Mouse (Mus musculus) stomach, postnatal 0 days (tissue): ENCODE data around the gene Mgst3. TPM values are rescaled to one million over a fixed set of nuclear protein-coding genes. Genes with fewer than 3 reads are reported as not detected.
A peak's percentile ranks its signal among the peaks of the same experiment; 100 is the strongest.

ENCODE experiments used
- ATAC-seq: fragments of 200-750 bp; cut with Nextera tagmentation; 2 replicates; pipeline ENCODE4 v1.8.0; 2017; ENCODE audit not compliant: low FRiP score, low TSS enrichment
- DNase-seq: peaks from one replicate; pipeline ENCODE4 v3.0.0-alpha.2; 2016; ENCODE audit warnings: low spot score
- H3K27ac ChIP-seq: fragments of 300-500 bp; sonication (generic); replicated peaks from 2 replicates; pipeline ENCODE4 v1.5.1; 2014; ENCODE audit warnings: mild to moderate bottlenecking, control low read depth
- H3K27me3 ChIP-seq: fragments of 300-500 bp; sonication (generic); 2 replicates; pipeline ENCODE4 v1.6.1; 2014; ENCODE audit warnings: low read length; ENCODE audit not compliant: control insufficient read depth, insufficient read depth
- H3K36me3 ChIP-seq: fragments of 300-500 bp; sonication (generic); 2 replicates; pipeline ENCODE4 v1.6.1; 2014; ENCODE audit warnings: low read length, mixed read lengths; ENCODE audit not compliant: control insufficient read depth, insufficient read depth
- H3K4me1 ChIP-seq: fragments of 300-500 bp; sonication (generic); replicated peaks from 2 replicates; pipeline ENCODE4 v1.6.1; 2014; ENCODE audit warnings: antibody characterized with exemption; ENCODE audit not compliant: control insufficient read depth, insufficient read depth
- H3K4me2 ChIP-seq: fragments of 300-500 bp; sonication (generic); replicated peaks from 2 replicates; pipeline ENCODE4 v1.6.1; 2014; ENCODE audit warnings: low read depth, mild to moderate bottlenecking, control low read depth, moderate library complexity
- H3K4me3 ChIP-seq: fragments of 300-500 bp; sonication (generic); 2 replicates; pipeline ENCODE4 v1.5.1; 2014; ENCODE audit warnings: low read depth, low read length, control low read depth
- H3K9ac ChIP-seq: fragments of 300-500 bp; sonication (generic); 2 replicates; pipeline ENCODE4 v1.6.1; 2014; ENCODE audit warnings: mild to moderate bottlenecking, low read length, control low read depth, mixed read lengths
- H3K9me3 ChIP-seq: fragments of 300-500 bp; sonication (generic); 2 replicates; pipeline ENCODE4 v1.6.1; 2016; ENCODE audit warnings: low read length; ENCODE audit not compliant: control insufficient read depth
- CTCF ChIP-seq: IDR thresholded peaks from 2 replicates; pipeline ENCODE4 v1.5.1; 2016; ENCODE audit warnings: antibody characterized with exemption, low read depth, mild to moderate bottlenecking, moderate library complexity
- EP300 ChIP-seq: optimal IDR thresholded peaks from 2 replicates; pipeline ENCODE3; 2016; ENCODE audit warnings: antibody characterized with exemption
- WGBS: fragments of 180-500 bp; shearing (Covaris S2); extraction: QIAGEN DNeasy Blood & Tissue Kit; methylation state at CpG from one replicate; pipeline ENCODE4 v1.1.7; 2014; 5-methylcytosine and 5-hydroxymethylcytosine counted together
- polyA plus RNA-seq: library from polyadenylated mRNA; unstranded; fragments of >200 nt; fragmentation: Nextera tagmentation; extraction: Ambion mirVana; gene quantifications from 2 replicates; pipeline ENCODE4 v1.2.1, GENCODE M21; 2015

Mgst3 gene
- 991 and 1,037 TPM in 2 replicates for polyA plus RNA-seq

DNA sequence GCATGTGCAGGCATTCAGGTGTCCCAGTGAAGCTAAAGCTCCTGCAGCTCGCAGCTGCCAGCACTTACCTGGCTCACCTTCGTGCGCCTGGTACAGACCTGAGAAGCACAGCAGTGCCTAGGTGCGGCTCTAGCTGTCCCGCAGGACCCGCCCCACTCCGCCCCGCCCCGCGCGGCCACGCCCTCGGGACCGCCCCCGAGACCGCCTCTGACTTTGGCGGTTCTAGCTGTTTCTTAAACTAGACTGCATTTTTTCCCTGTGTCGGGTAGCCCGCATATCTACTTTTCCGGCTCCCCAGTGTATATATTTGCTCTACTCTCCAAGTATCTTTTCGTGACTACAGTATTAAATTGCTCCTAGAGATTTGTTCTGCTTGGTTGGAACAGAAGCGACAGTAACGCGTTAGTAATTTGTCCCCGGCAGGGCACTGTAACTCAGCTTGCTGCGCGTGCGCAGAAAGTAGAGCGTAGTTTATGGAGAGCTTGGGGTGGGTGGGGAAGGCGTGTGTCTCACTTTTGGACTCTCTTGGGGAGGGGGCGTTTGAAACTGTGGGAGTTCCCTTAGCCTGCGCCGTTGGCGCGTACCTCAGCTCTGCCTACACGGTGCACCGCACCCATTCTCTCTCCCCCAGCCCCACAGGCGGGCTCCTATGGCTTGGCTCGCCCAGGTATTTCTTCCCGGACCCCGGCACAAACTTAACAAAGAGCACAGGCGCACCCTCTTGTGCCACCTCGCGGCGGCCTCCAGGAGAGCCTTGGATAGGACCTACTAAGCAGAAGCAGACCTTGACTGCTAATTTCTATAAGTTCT lies at the start of gene Mgst3:
Gene Mgst3 (minus strand): TSS at position 159 of the 810 bp plus-strand sequence.
- peak within 1 kb of the TSS; percentile 75 for H3K4me2 ChIP-seq
- no peaks in the 10 kb centered on the region for H3K36me3 ChIP-seq
- DNase-seq = peak; percentile 98
- under 1% methylated on average over 45 of the region's 45 CpGs for WGBS
- peak; percentile 92 for ATAC-seq
- no peaks in the 10 kb centered on the region for H3K27me3 ChIP-seq
- H3K9ac ChIP-seq = peak within 1 kb of the TSS; percentile 77
- peak within 1 kb of the TSS; percentile 91 for H3K27ac ChIP-seq
- 0 out of 2 replicates have a peak, but pooled peaks cover 2% of the 10 kb centered on the region for H3K4me1 ChIP-seq
- peak; percentile 83 for TF ChIP-seq CTCF
- TF ChIP-seq EP300 = no peak
- no peaks in the 10 kb centered on the region for H3K9me3 ChIP-seq
- peak within 1 kb of the TSS; percentile 63 for H3K4me3 ChIP-seq

DNA sequence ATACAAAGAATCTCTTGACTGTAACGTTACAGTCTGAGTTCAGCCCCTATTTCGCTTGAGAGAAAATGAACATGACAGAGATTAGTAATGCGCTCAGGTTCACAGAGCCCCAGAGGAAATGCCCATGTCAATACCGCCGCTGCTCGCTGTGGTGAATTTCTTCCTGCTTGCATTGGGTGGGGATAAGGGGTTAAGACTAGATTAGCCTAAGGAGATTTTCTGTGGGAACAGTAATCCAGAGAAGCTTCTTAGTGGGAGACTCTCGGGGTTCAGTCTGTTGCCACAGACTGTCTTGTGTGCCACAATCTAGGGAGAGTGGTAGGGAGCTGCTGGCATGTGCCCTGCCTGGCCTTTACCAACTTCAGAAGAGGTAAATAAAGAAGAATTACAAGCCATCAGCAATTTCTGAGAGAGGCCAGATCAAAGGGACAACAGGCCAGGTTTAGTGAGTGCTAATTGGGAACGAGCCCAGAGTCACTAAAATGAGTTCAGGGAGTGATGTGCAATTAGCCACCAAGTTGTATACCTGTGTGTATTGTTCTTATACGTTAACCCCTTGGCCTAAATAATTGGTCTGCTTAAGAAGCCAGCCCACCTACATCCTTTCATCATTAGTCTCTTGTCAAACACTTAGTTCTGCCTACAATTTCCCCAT lies 44.7 kb upstream of the Mgst3 start:
- H3K27ac ChIP-seq = no peak overlapping the region
- H3K9ac ChIP-seq = no peak overlapping the region
- no peak overlapping the region for H3K4me3 ChIP-seq
- H3K9me3 ChIP-seq = no peaks in the 10 kb centered on the region
- ATAC-seq (no peak), DNase-seq (no peak)
- TF ChIP-seq CTCF (no peak), EP300 (no peak)
- no peaks in the 10 kb centered on the region for H3K27me3 ChIP-seq
- no peaks in the 10 kb centered on the region for H3K4me1 ChIP-seq
- H3K36me3 ChIP-seq = no peaks in the 10 kb centered on the region
- 64% methylated on average over 9 of the region's 9 CpGs for WGBS
- no peak overlapping the region for H3K4me2 ChIP-seq

DNA sequence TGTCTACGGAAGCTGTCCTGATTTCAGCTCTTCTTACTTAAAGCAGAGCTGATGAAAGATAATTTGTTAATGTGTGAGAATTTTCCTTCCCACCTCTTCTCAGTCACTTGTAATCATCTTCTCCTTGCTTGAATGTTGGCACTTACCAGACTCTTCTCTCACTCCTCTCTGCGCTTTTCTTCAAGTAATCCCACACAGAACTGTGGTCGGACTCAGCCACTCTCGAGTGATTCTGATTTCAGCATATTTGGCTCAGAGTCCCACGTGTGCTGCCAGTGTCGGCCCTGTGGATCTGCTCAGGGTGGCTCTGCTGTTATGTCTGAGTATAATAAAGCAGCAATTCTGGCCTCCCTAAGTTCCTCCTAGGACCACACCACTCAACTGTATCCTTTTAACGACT lies 43.5 kb upstream of the Mgst3 start:
- H3K4me3 ChIP-seq = no peak overlapping the region

DNA sequence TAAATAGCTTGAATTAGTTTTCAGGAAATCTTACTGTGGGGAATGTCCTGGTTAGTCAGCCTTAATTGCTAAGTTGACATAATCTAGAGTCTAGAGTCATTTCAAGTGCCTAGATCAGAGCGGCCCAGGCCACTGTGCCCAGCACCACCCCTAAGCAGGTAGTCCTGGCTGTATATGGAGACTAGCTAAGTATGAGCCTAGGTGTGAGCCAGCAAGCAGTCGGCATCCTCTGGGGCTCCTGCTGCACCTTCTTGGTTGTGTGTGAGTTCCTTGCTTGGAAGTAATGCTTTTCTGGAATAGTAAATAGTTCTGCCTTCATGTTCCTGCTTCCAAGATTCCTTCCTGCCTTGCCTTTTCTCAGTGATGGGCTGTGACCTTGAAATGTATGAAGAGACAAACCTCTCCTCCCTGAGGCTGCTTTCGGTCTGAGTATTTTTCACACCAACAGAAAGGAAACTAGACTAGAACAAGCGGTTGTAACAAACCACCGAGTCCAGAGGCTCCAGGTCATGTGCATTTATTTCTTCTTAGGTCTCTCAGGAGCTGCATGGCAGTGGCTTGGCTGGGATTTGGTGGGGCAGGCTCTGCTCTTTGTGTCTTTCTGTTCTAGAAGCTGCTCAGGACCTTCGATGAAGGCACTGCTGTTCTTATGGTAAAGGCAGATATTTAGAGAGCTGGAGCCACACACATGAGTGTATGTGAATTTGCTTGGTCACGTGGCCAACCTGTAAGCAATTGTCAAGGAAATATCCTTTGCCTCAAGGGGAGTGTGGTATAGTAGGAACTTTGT lies 42.7 kb upstream of the Mgst3 start:
- no peak overlapping the region for H3K4me2 ChIP-seq
- no peaks in the 10 kb centered on the region for H3K36me3 ChIP-seq
- 85% methylated on average over 7 of the region's 7 CpGs for WGBS
- no peak overlapping the region for H3K9ac ChIP-seq
- no peaks in the 10 kb centered on the region for H3K9me3 ChIP-seq
- no peak overlapping the region for H3K4me3 ChIP-seq
- ATAC-seq = no peak
- H3K27ac ChIP-seq = no peak overlapping the region
- no peak for TF ChIP-seq CTCF
- no peak for TF ChIP-seq EP300
- no peaks in the 10 kb centered on the region for H3K4me1 ChIP-seq
- no peaks in the 10 kb centered on the region for H3K27me3 ChIP-seq
- DNase-seq = no peak

More for the DNA sequence above, 43.5 kb upstream of the Mgst3 start:
- no peak overlapping the region for H3K9ac ChIP-seq
- DNase-seq (no peak), ATAC-seq (no peak)
- H3K9me3 ChIP-seq = no peaks in the 10 kb centered on the region
- H3K4me1 ChIP-seq = no peaks in the 10 kb centered on the region
- no peaks in the 10 kb centered on the region for H3K36me3 ChIP-seq
- TF ChIP-seq CTCF = no peak
- no peaks in the 10 kb centered on the region for H3K27me3 ChIP-seq
- 71% methylated on average over 7 of the region's 7 CpGs for WGBS
- no peak overlapping the region for H3K4me2 ChIP-seq
- no peak overlapping the region for H3K27ac ChIP-seq

DNA sequence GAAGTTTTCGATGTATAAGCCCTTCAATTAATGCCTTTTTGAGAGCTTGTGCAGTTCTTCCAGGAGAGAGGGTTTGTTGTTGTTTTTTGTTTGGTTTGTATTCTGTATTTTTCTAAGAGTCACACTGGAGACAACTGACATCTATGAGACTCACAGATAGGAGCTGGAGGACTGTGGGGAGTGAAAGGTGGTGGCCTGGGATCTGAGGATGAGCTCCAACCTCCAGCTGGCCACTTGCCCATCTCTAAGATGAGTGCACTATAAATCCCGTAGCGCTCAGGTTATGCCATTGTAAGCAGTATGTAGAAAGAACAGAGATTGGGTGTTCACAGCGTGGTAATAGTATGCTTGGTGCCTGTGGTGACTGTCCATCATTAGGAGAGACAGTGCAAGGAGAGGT lies 41.3 kb upstream of the Mgst3 start:
- WGBS = 85% methylated on average over 4 of the region's 4 CpGs
- no peaks in the 10 kb centered on the region for H3K9me3 ChIP-seq
- H3K36me3 ChIP-seq = no peaks in the 10 kb centered on the region
- no peak overlapping the region for H3K4me2 ChIP-seq
- H3K4me3 ChIP-seq = no peak overlapping the region
- no peaks in the 10 kb centered on the region for H3K27me3 ChIP-seq
- no peak overlapping the region for H3K27ac ChIP-seq
- no peak for DNase-seq
- no peaks in the 10 kb centered on the region for H3K4me1 ChIP-seq
- TF ChIP-seq EP300 = no peak
- TF ChIP-seq CTCF = no peak
- no peak overlapping the region for H3K9ac ChIP-seq
- no peak for ATAC-seq
